Mouse (Mus musculus) c-Kit-positive CD71-positive TER-119-negative erythroid progenitor cells, embryonic 14.5 days (primary cell): ENCODE measurements at regions not wholly inside any gene's neighbourhood (a gene's known extent, or its start where the extent isn't known, plus 50 kb on each side); places are given as distances from the start of the nearest gene placed in this dataset.

ENCODE experiments used
- DNase-seq: peaks from one replicate; pipeline ENCODE4 v3.0.0-alpha.2; 2013; ENCODE audit warnings: low read depth

- DNase-seq, result no peak
Measured at GRCm38 (mm10) chr1:163190841-163191240, 105.4 kb upstream of the Mroh9 start.

- DNase-seq, result no peak
Measured at GRCm38 (mm10) chr1:163181851-163182250, 96.4 kb upstream of the Mroh9 start.

- DNase-seq, result no peak
Measured at GRCm38 (mm10) chr1:163177011-163177410, 91.5 kb upstream of the Mroh9 start.

GRCm38 (mm10) chr1:163167051-163167450 lies 81.6 kb upstream of the Mroh9 start:
- no peak for DNase-seq

GRCm38 (mm10) chr1:163163636-163164035 lies 78.2 kb upstream of the Mroh9 start:
- no peak for DNase-seq

GRCm38 (mm10) chr1:163159911-163160310 lies 74.4 kb upstream of the Mroh9 start:
- no peak for DNase-seq

- DNase-seq, result no peak
Measured at GRCm38 (mm10) chr1:163158491-163158890, 73.0 kb upstream of the Mroh9 start.

- DNase-seq, result peak; percentile 3
Measured at GRCm38 (mm10) chr1:163150203-163150855, 64.9 kb upstream of the Mroh9 start.

GRCm38 (mm10) chr1:163146641-163147040 lies 61.2 kb upstream of the Mroh9 start:
- no peak for DNase-seq

GRCm38 (mm10) chr1:163143113-163143512 lies 57.6 kb upstream of the Mroh9 start:
- no peak for DNase-seq

- no peak for DNase-seq
Measured at GRCm38 (mm10) chr1:163141471-163141870, 56.0 kb upstream of the Mroh9 start.

- DNase-seq, result no peak
Measured at GRCm38 (mm10) chr1:163138179-163138578, 52.7 kb upstream of the Mroh9 start.
